Mouse (Mus musculus): ENCODE measurements at regions not wholly inside any gene's neighbourhood (a gene's known extent, or its start where the extent isn't known, plus 50 kb on each side); places are given as distances from the start of the nearest gene placed in this dataset.

- DNase-seq (ENCODE audit: low read depth, low spot score): no peak
These were observed 402.2 kb upstream of the Smim15 start for GRCm38 (mm10) chr13:107641926-107642657.

- no peak for DNase-seq (ENCODE audit: low read depth, low spot score)
These were observed 404.6 kb upstream of the Smim15 start for GRCm38 (mm10) chr13:107639620-107640019.

GRCm38 (mm10) chr13:107637269-107637668 is 407.0 kb upstream of the Smim15 start:
- DNase-seq (ENCODE audit: low read depth, low spot score): no peak

GRCm38 (mm10) chr13:107635114-107635513 is 409.1 kb upstream of the Smim15 start:
- DNase-seq (ENCODE audit: low read depth, low spot score): no peak

DNA sequence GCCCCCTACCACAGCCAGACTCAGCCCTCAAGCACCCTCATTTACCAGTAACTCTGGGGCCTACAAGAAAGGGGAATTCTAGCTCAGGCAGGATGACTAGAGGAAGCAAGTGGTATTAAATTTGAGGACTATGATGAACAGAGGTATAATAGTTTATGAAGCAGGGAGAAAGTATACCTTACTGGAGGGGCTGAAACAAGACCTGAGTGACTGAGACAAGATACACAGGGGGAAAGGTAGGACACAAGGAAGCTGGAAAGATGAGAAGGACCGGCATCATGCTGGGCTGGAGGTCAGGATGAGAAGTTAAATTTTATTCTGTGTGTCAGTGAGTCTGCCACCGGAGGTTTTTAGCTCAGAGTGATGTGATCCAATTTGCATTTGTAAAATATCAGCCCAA is 417.2 kb upstream of the Smim15 start:
- no peak for DNase-seq (ENCODE audit: low read depth, low spot score)

DNA sequence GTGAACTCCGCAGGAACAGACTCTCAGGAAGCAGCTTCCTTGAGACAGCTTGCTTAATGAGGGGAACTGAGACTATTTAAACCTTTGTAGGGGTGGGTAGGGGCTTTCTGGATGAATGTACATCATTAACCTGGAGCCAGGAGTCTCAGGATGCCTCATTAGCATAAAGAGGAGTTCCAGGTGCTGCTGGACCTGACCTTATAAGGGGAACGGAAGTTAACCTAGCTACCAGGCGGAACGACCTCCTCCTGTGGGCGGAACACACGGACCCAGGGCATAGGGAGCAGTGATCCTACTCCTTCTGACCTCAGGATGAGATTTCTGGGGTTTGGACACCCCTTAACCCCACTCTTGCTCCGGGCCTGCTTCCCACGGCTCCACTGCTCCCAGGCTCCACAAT is 417.6 kb upstream of the Smim15 start:
- no peak for DNase-seq (ENCODE audit: low read depth, low spot score)

- DNase-seq (ENCODE audit: low read depth, low spot score): no peak
These were observed 422.9 kb upstream of the Smim15 start for GRCm38 (mm10) chr13:107621337-107621736.

GRCm38 (mm10) chr13:107620887-107621286 is 423.4 kb upstream of the Smim15 start:
- DNase-seq (ENCODE audit: low read depth, low spot score): no peak

GRCm38 (mm10) chr13:107620210-107620609 is 424.0 kb upstream of the Smim15 start:
- no peak for DNase-seq (ENCODE audit: low read depth, low spot score)

DNA sequence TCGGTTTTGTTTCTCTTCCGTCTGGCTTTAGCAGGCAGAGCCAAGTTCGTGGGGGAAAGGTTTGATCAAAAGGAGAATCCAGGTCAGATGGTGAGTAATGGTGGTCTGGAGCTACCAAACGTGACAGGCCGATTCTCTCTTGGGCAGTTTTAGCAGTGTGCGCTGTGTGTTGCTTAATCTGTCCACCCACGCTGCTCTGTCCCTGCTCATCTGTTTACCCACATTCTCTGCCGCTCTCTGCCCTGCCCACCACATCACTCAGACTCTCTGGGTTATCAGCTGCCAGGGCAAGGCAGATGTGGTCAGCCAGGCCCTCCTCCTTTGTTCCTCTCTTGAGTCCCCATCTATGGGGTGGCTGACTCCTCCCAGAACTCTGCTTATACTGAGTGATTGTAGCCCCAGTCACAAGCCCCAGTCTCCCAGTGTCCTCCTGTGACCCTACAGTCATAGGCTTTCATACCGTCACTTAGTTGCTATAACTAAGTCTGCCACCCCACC is 424.8 kb upstream of the Smim15 start:
- DNase-seq (ENCODE audit: low read depth, low spot score): no peak

- DNase-seq (ENCODE audit: low read depth, low spot score): no peak
These were observed 425.3 kb upstream of the Smim15 start for GRCm38 (mm10) chr13:107618796-107619429.

GRCm38 (mm10) chr13:107618369-107618771 is 425.9 kb upstream of the Smim15 start:
- DNase-seq (ENCODE audit: low read depth, low spot score): no peak

DNA sequence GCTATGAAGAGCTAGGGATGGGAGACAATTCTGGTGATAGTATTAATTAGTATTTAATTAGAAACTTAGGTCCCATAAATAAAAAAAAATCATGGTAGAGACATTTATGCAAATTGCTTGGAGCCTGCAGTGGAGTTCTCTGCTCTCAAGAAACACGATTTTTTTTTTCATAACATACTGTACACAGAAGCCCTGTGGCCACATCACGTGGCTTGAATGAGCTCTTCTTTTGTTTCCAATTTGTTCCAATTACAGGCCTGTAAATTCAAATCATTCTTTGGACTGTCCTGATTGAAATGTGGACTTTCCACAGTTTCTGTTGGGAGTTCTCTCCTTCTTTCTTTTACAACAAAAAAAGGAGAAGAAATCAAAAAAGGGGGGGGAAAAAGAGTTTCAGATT is 426.7 kb upstream of the Smim15 start:
- DNase-seq (ENCODE audit: low read depth, low spot score): no peak

DNA sequence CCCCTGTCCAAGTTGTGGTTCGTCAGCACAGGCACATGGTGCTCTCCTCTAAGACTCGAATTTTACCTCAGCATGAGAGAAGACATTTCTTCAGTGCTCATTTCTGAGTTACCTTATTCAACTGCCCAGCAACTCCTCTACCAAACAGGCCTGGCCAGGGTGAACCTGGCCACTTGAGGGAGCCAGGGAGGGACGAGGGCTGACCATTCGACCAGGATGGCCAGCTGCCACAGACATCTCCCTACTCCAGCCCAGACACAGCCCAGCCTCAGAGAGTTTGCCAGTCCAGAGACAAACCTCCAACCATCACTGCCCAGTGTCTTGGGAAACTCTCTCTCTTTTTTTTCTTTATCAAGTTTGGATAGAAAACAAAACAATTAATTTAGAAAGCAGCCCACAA is 427.5 kb upstream of the Smim15 start:
- DNase-seq (ENCODE audit: low read depth, low spot score): no peak

DNA sequence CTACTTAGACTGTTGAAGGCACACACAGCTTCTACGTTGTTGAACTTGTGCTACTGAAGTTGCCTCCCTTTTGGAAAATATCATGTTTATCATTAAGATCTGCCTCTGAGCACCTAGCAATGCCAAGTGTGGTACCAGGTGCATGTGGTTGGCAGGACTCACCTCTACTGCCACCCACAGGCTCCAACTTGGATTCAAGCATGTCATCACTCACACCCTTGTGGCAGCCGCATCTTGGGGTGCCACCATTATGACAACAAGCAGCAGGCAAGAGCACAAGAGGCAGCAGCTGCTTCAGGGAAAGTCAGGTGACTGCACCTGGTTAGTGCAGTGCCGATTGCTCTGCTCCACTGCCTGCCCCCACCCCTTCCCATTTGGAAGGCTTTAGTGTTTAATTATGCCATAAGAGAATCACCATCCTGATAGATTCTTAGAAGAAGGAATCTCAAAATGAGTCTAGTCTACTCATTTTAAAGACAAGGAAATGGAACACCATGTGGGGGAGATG is 435.2 kb upstream of the Smim15 start:
- DNase-seq (ENCODE audit: low read depth, low spot score): no peak

- DNase-seq (ENCODE audit: low read depth, low spot score): no peak
These were observed 437.0 kb upstream of the Smim15 start for GRCm38 (mm10) chr13:107607294-107607693.

DNA sequence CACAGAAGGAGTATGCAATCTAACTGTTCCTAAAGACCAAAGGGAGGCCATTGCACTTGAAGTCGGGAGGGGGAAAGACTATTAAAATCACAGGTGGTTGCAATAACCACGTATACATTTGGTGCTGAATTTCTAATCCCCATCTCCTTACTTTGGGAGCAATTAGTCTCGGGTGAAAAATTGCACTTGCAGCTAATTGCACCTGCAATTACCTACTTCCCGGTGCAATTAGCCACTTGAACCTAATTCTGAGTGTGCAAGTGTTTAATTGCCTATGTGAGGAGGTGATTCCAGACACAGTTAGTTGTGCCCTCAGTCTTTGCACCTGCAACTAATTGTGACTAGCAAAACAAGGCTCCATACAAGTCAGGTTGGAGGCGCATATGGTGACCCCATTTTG is 442.1 kb upstream of the Smim15 start:
- no peak for DNase-seq (ENCODE audit: low read depth, low spot score)

GRCm38 (mm10) chr13:107601132-107601439 is 443.2 kb upstream of the Smim15 start:
- no peak for DNase-seq (ENCODE audit: low read depth, low spot score)

DNA sequence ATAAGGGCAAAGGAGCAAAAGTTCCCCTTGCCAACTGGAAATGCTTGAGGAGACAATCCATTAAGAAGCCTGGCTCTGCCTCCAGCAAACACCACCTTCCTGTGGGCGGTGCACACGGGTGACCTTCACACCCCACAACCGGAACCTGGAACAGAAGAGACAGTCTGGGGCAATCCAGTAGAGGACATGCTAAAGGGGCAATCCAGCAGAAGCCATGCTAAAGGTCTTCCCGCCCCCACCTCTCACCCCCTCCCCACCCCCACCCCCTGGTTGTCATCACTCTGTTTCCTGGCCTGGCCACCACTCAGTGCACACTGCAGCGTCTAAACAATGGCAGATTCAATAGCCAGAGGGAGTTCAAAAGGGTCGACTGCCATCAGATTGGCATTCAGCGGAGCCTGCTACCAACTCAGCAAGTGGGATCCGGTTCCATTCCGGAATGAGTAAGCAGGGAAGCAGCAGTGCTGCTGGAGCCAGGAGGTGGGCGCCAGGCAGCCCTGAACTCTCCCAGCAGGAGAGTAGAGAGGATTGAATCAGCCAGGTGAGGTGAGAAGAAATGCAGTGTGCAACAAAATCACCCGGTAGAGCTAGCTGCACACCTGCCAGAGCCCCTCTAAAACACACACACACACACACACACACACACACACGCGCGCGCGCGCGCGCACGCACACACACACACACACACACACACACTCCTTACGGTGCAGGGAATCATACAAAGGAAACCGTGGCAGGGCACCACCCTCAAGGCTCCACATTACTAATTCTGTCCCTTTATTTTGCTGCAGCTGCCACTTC is 443.7 kb upstream of the Smim15 start:
- no peak for DNase-seq (ENCODE audit: low read depth, low spot score)

DNA sequence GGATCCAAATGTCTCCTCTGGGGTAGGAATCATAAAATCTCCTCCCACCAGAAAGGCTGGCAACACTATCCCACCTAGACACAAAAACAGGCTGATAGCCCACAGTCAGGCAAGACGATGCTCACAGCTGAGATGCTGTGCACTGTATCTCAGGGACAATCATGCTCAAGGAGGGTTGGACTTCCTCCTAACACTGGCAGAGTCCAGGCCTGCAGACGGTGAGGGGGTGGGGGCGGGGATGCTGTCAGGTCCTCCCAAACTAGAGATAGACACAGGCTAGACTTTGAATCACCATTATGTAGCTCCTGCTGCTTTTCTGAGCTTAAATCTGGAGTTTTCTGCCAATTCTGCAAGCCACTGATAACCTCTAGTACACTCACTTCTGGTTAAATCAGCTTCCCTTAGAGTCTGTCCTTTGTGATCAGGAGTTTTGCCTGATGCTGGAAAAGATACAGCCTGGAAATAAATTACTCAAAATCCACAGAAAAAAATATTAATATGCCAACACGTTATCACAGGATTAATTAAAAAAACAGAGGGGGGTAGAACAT is 445.1 kb upstream of the Smim15 start:
- no peak for DNase-seq (ENCODE audit: low read depth, low spot score)

GRCm38 (mm10) chr13:107598391-107598790 is 445.9 kb upstream of the Smim15 start:
- no peak for DNase-seq (ENCODE audit: low read depth, low spot score)

GRCm38 (mm10) chr13:107597217-107597616 is 447.0 kb upstream of the Smim15 start:
- DNase-seq (ENCODE audit: low read depth, low spot score): no peak
